Mouse (Mus musculus): ENCODE measurements around the gene Efhc1. TPM values are rescaled to one million over a fixed set of nuclear protein-coding genes. Genes with fewer than 3 reads are reported as not detected.
A peak's percentile ranks its signal among the peaks of the same experiment; 100 is the strongest.

Efhc1 gene
- 0.41 and 0.45 TPM in 2 replicates for polyA plus RNA-seq (2015; fragmentation: Nextera tagmentation; extraction: Ambion mirVana)

DNA sequence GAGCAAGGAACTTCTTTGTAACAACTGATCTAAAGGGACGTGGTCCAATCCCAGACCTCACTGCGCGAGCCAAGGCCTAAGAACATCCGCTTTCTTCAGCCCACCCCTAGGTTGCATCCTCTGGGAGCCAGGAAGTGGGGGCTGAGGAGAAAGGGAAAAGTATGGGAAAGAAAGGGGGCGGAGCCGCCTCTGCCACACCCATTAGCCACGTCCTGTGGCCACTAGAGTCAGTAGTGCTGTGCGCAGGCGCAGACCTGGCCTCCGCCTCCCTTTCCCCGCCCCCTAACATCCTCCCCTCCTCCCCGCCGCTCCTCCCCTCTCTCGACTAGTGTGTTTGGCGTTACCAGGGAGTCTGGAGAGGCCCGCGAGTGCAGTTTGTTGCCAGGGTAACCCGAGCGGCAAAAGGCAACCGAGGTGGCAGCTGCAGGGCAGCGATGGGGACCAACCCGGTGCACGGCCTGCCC lies at the start of gene Efhc1:
Gene Efhc1 (plus strand): TSS at position 327 of the 464 bp plus-strand sequence.
- H3K9me3 ChIP-seq (replicated peaks) = no peaks in the 10 kb centered on the region
- DNase-seq (peak; percentile 80), ATAC-seq (ENCODE audit: low read depth) (peak; percentile 96)
- WGBS (ENCODE audit: insufficient replicate concordance) = 2% methylated on average over 23 of the region's 23 CpGs
- H3K27me3 ChIP-seq = no peaks in the 10 kb centered on the region
- no peaks in the 10 kb centered on the region for H3K36me3 ChIP-seq
- peak within 1 kb of the TSS; percentile 78 for H3K4me2 ChIP-seq
- peak within 1 kb of the TSS; percentile 60 for H3K4me3 ChIP-seq (replicated peaks)
- H3K27ac ChIP-seq = no peak within 1 kb of the TSS
- peaks cover 15% of the 10 kb centered on the region for H3K4me1 ChIP-seq (replicated peaks)
- peak within 1 kb of the TSS; percentile 56 for H3K9ac ChIP-seq

DNA sequence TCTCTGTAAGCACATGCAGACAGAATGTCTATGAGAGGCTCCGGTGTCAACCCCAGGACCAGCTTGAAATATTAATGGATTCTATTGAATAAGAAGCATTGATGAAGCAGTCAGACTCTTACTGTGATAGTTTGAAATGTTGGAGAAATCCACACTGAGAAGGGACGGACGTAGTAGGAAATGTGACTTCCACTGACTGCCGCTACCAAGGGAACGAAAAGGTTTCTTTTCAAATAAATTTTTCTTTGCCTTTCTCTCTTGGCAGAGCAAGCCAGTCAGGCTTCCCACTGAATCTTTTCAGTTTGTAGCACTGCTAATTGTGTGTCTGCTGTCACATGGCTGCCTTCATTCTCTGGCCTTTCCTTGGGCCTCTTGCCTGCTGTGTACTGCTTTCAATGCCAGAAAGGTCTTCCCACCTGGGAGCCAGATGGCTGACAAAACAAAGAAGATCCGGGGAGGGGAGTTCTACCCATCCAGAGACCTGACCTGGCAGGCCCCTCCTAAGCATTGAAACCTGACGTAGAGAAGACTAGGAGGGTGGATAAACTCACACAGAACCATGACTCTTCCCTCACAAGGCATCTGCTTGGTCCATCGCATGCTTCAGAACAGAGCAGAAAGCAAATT lies 45.8 kb upstream of the Efhc1 start:
- Histone ChIP-seq H3K9ac (no peak overlapping the region), H3K36me3 (no peaks in the 10 kb centered on the region), H3K9me3 (replicated peaks) (no peaks in the 10 kb centered on the region), H3K27me3 (no peaks in the 10 kb centered on the region), H3K27ac (no peak overlapping the region), H3K4me2 (no peak overlapping the region), H3K4me1 (replicated peaks) (no peaks in the 10 kb centered on the region), H3K4me3 (replicated peaks) (no peak overlapping the region)
- ATAC-seq (ENCODE audit: low read depth) (no peak), DNase-seq (no peak)
- WGBS (ENCODE audit: insufficient replicate concordance) = 81% methylated on average over 8 of the region's 8 CpGs

DNA sequence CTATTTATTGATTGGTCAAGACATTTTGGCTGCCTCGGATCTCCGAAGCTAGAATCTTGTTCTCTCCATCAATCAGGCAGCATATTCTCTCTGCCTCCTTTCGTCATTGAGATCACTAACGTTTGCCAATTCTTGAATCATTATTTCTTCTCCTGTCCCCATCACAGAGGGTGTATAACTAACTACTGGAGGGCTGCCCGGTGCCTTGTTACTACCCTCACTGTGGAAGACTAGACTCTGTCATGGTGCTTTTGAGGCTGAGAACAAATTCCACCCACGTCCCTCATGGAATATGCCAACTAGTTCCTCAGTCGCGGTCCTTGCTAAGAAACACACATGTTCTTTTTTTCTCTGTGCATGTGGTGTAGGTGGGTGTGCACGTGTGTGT lies 45.3 kb upstream of the Efhc1 start:
- ATAC-seq (ENCODE audit: low read depth) = no peak
- Histone ChIP-seq H3K4me2 (no peak overlapping the region), H3K36me3 (no peaks in the 10 kb centered on the region), H3K4me3 (replicated peaks) (no peak overlapping the region), H3K27ac (no peak overlapping the region), H3K4me1 (replicated peaks) (no peaks in the 10 kb centered on the region), H3K27me3 (no peaks in the 10 kb centered on the region), H3K9me3 (replicated peaks) (no peaks in the 10 kb centered on the region), H3K9ac (no peak overlapping the region)
- 71% methylated on average over 9 of the region's 9 CpGs for WGBS (ENCODE audit: insufficient replicate concordance)
- no peak for DNase-seq

DNA sequence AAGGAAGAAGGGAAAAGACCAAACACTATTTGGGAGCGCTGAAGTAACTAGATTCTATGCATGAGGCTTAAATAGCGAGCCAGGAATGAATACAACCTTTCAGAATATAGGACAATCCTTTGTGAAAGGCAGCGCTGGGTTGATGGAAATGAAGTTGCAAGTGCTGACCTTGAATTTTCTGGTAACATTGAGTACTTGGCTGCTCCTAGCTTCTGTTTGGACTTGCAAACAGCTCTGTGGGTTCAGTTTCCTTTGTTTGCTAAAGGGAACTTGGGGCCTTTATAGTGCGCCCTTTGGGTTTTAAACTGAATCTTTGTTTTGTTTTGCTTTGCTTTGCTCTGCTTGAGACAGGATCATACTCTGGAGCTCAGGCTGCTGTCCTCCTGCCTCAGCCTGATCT lies 42.9 kb upstream of the Efhc1 start:
- Histone ChIP-seq H3K27me3 (no peaks in the 10 kb centered on the region), H3K4me3 (replicated peaks) (no peak overlapping the region), H3K36me3 (no peaks in the 10 kb centered on the region), H3K27ac (no peak overlapping the region), H3K4me2 (no peak overlapping the region), H3K9ac (no peak overlapping the region), H3K9me3 (replicated peaks) (no peaks in the 10 kb centered on the region), H3K4me1 (replicated peaks) (peaks cover 4% of the 10 kb centered on the region; the same call in 1 of the 2 replicates)
- ATAC-seq (ENCODE audit: low read depth) (no peak), DNase-seq (no peak)
- WGBS (ENCODE audit: insufficient replicate concordance) = 52% methylated on average over 4 of the region's 4 CpGs

DNA sequence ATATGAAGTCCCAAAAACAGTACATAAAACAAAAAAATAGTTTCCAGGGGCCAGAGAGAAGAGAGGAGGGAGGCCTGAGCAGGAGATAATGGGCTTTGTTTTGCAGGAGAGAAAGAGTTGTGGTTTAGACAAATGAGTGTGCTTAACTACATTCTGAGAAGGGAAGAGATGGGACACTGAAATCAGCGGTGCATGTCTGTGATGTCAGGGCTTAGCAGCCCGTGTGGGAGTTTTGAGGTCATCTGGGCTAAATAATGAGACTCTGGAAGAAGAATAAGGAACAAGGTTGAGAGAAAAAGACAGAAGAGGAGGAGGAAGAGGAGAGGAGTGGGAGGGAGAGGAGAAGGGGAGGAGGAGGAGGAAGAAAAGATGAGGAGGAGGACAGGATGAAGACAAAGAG lies 39.3 kb upstream of the Efhc1 start:
- H3K4me3 ChIP-seq (replicated peaks) = no peak overlapping the region
- H3K27me3 ChIP-seq = no peaks in the 10 kb centered on the region
- DNase-seq (no peak), ATAC-seq (ENCODE audit: low read depth) (no peak)
- H3K4me1 ChIP-seq (replicated peaks) = peaks cover 4% of the 10 kb centered on the region; the same call in 1 of the 2 replicates
- H3K9me3 ChIP-seq (replicated peaks) = no peaks in the 10 kb centered on the region
- no peak overlapping the region for H3K4me2 ChIP-seq
- 22% methylated on average over 2 of the region's 2 CpGs for WGBS (ENCODE audit: insufficient replicate concordance)
- no peaks in the 10 kb centered on the region for H3K36me3 ChIP-seq
- no peak overlapping the region for H3K27ac ChIP-seq
- H3K9ac ChIP-seq = no peak overlapping the region

DNA sequence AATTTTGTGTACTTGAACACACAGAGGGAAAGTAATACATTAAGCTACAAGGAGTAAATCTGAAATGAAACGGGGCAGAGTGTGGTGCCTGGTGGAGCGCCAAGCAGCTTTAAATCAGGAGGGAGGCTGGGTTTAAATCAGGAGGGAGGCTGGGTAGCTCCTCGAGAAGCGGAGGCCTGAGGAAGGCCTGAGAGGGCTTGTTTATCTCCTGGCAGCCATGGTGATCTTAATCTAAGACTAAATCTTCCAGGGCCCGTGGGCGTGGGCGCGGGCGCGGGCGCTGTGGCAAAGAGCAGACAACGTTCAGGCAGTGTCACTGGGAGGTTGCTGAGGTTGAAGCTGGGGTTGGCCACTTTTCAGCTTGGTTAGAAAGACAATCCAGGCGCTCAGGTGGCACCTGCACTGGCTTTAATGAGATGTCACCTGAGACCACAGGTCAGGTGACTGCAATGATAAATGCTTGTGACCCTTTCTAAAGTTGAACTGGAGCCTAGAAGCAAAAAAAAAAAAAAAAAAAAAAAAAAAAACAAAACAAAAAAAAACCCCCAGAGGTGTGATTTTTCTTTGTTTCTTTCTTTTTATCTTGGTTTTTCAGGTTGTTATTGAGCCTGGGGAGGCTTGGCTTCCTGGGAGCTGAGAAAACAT lies 38.8 kb upstream of the Efhc1 start:
- no peak overlapping the region for H3K27ac ChIP-seq
- no peaks in the 10 kb centered on the region for H3K27me3 ChIP-seq
- no peak overlapping the region for H3K9ac ChIP-seq
- DNase-seq (no peak), ATAC-seq (ENCODE audit: low read depth) (no peak)
- WGBS (ENCODE audit: insufficient replicate concordance) = 31% methylated on average over 13 of the region's 13 CpGs
- H3K4me3 ChIP-seq (replicated peaks) = no peak overlapping the region
- no peaks in the 10 kb centered on the region for H3K9me3 ChIP-seq (replicated peaks)
- H3K4me2 ChIP-seq = no peak overlapping the region
- peaks cover 4% of the 10 kb centered on the region; the same call in 1 of the 2 replicates for H3K4me1 ChIP-seq (replicated peaks)
- H3K36me3 ChIP-seq = no peaks in the 10 kb centered on the region

DNA sequence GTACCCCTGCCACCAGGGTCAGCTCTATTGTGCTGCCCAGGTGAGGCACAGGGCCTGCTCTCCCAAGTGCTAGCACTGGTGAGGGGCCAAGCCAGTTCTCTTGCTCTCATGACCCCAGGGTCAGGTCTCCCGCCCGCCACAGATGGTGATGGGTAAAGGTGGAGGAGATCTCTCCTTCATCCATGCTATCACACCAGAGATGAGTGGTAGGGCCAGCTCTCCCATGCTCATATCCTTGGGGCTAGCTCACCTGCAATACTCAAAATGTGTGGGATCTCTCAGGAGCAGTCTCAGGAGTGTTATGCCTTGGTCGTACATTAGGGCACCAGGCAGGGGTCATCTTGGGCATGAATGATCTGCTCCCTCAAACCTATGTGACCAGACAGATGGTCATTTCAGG lies 36.7 kb upstream of the Efhc1 start:
- 71% methylated on average over 3 of the region's 3 CpGs for WGBS (ENCODE audit: insufficient replicate concordance)
- no peak overlapping the region for H3K4me3 ChIP-seq (replicated peaks)

DNA sequence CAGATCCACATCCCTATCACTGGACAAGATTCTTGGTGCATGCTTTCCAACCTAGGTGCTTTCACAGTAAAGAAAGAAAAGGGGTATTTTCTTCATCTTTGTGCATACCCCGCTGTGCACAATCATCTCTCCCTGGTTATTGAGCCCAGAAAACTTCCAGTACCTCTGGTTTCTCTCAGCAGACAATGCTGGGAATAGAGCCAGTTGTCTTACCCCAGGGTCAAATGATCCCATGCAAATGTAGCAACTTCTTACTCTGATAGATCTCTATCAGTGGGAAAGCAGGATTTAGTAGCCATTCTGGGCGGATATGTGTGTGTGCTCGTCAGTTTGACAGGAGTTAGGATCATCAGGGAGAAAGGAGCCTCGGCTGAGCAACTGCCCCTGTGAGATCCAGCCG lies 35.8 kb upstream of the Efhc1 start:
- no peak overlapping the region for H3K4me3 ChIP-seq (replicated peaks)
- H3K9me3 ChIP-seq (replicated peaks) = no peaks in the 10 kb centered on the region
- no peak overlapping the region for H3K27ac ChIP-seq
- H3K36me3 ChIP-seq = no peaks in the 10 kb centered on the region
- 75% methylated on average over 5 of the region's 5 CpGs for whole genome bisulfite sequencing (ENCODE audit: insufficient replicate concordance)
- H3K4me1 ChIP-seq (replicated peaks) = peaks cover 4% of the 10 kb centered on the region; the same call in 1 of the 2 replicates
- no peak for DNase-seq
- no peak overlapping the region for H3K4me2 ChIP-seq
- H3K9ac ChIP-seq = no peak overlapping the region
- no peaks in the 10 kb centered on the region for H3K27me3 ChIP-seq
- ATAC-seq (ENCODE audit: low read depth) = no peak

More for the DNA sequence above, 36.7 kb upstream of the Efhc1 start:
- no peaks in the 10 kb centered on the region for H3K36me3 ChIP-seq
- peaks cover 4% of the 10 kb centered on the region; the same call in 1 of the 2 replicates for H3K4me1 ChIP-seq (replicated peaks)
- no peak overlapping the region for H3K4me2 ChIP-seq
- no peak overlapping the region for H3K9ac ChIP-seq
- no peaks in the 10 kb centered on the region for H3K27me3 ChIP-seq
- no peaks in the 10 kb centered on the region for H3K9me3 ChIP-seq (replicated peaks)
- ATAC-seq (ENCODE audit: low read depth) (no peak), DNase-seq (no peak)
- H3K27ac ChIP-seq = no peak overlapping the region

DNA sequence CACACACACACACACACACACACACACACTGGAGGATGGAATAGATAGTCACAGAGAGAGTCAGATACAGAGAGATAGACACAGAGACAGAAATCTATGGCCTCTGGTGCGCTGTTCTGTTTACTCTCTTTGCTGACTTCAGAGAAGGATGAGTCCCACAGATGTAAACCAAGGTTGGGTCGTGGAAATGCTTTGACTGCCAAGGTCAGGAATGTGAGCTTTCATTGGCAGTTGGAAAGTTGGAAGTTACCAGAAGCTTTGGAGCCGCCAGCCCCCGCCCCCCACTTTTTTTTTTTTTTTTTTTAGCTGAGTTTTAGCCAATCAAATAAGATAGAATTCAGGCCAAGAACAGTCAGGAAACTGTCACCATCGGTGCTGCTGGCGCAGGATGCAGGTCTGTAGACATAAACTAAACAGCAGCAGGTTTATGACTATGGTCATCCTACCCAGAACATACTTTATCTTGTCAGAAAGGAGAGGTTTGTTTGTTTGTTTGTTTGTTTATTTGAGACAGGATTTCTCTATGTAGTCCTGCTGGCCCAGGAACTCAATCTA lies 33.9 kb upstream of the Efhc1 start:
- H3K27ac ChIP-seq = no peak overlapping the region
- DNase-seq = no peak
- 66% methylated on average over 6 of the region's 6 CpGs for whole genome bisulfite sequencing (ENCODE audit: insufficient replicate concordance)

DNA sequence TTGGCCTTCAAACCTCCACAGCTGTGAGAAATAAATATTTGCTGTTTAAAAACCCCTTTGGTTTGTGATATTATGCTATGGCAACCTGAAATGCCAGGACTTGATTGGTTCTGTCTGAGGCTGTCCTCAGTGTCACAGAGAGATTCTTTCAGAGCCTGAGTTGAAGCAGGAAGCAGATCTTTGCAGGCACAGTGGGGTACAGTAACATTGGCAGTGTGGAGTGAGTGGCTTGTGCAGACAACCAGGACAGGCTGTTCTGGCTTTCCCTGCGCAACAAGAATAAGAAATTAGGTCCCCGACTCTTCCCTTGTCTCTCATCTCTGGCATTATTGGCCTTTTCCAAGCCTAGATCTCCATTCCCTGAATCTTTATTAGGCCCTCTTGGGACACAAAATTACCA lies 31.7 kb upstream of the Efhc1 start:
- DNase-seq (no peak), ATAC-seq (ENCODE audit: low read depth) (no peak)
- no peaks in the 10 kb centered on the region for H3K9me3 ChIP-seq (replicated peaks)
- no peak overlapping the region for H3K4me2 ChIP-seq
- no peak overlapping the region for H3K27ac ChIP-seq
- WGBS (ENCODE audit: insufficient replicate concordance) = 84% methylated on average over 2 of the region's 2 CpGs
- H3K4me3 ChIP-seq (replicated peaks) = no peak overlapping the region
- H3K27me3 ChIP-seq = no peaks in the 10 kb centered on the region
- H3K9ac ChIP-seq = no peak overlapping the region
- no peaks in the 10 kb centered on the region for H3K4me1 ChIP-seq (replicated peaks)
- no peaks in the 10 kb centered on the region for H3K36me3 ChIP-seq

More for the DNA sequence above, 33.9 kb upstream of the Efhc1 start:
- no peak for ATAC-seq (ENCODE audit: low read depth)
- H3K4me1 ChIP-seq (replicated peaks) = peaks cover 2% of the 10 kb centered on the region; the same call in 1 of the 2 replicates
- no peaks in the 10 kb centered on the region for H3K9me3 ChIP-seq (replicated peaks)
- no peaks in the 10 kb centered on the region for H3K36me3 ChIP-seq
- H3K4me3 ChIP-seq (replicated peaks) = no peak overlapping the region
- no peak overlapping the region for H3K9ac ChIP-seq
- H3K4me2 ChIP-seq = no peak overlapping the region
- H3K27me3 ChIP-seq = no peaks in the 10 kb centered on the region

DNA sequence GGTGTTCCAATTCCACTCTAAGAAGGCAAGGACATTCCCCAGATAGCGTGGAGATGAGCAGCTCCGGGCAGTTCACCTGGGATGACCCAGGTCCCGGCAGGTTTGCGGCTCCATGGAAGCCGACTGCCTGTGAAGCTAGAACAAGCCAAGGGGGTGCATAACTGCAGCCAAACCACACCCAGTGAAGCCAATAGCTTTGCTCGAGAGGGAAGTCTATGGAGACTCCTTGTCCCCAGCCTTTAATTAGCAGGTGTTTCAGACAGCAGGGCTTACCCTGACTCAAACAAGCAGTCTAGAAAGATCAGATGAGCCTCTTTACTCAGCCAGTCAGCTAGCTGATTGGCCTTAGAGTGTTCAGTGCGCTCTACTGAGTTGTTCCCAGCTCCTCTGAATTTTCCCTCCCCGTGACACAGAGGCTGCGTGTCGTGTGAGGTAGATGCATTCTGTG lies 30.3 kb upstream of the Efhc1 start:
- H3K27me3 ChIP-seq = no peaks in the 10 kb centered on the region
- WGBS (ENCODE audit: insufficient replicate concordance) = 75% methylated on average over 10 of the region's 10 CpGs
- no peak overlapping the region for H3K27ac ChIP-seq
- no peaks in the 10 kb centered on the region for H3K9me3 ChIP-seq (replicated peaks)
- peaks cover 7% of the 10 kb centered on the region; the same call in 1 of the 2 replicates for H3K4me1 ChIP-seq (replicated peaks)
- no peaks in the 10 kb centered on the region for H3K36me3 ChIP-seq
- ATAC-seq (ENCODE audit: low read depth) (no peak), DNase-seq (no peak)
- no peak overlapping the region for H3K4me2 ChIP-seq
- no peak overlapping the region for H3K4me3 ChIP-seq (replicated peaks)
- no peak overlapping the region for H3K9ac ChIP-seq
